Mouse (Mus musculus) forebrain, embryonic 15.5 days (tissue): ENCODE measurements around the gene Mef2a. TPM values are rescaled to one million over a fixed set of nuclear protein-coding genes. Genes with fewer than 3 reads are reported as not detected.

Experiments used
- ATAC-seq: fragments of 200-750 bp; cut with Nextera tagmentation; replicated peaks from 2 replicates; pipeline ENCODE4 v1.8.0; 2017; ENCODE audit warnings: mild to moderate bottlenecking, moderate TSS enrichment, moderate library complexity
- H3K27ac ChIP-seq: fragments of 300-500 bp; sonication (generic); replicated peaks from 2 replicates; pipeline ENCODE4 v1.5.1; 2015; ENCODE audit warnings: mild to moderate bottlenecking, inconsistent platforms
- H3K27me3 ChIP-seq: fragments of 300-500 bp; sonication (generic); 2 replicates; pipeline ENCODE4 v1.6.1; 2015; ENCODE audit warnings: inconsistent platforms
- H3K36me3 ChIP-seq: fragments of 300-500 bp; sonication (generic); 2 replicates; pipeline ENCODE4 v1.6.1; 2015; ENCODE audit warnings: mild to moderate bottlenecking, inconsistent platforms
- H3K4me1 ChIP-seq: fragments of 300-500 bp; sonication (generic); 2 replicates; pipeline ENCODE4 v1.6.1; 2015; ENCODE audit warnings: inconsistent platforms
- H3K4me2 ChIP-seq: fragments of 300-500 bp; sonication (generic); replicated peaks from 2 replicates; pipeline ENCODE4 v1.6.1; 2015; ENCODE audit warnings: mild to moderate bottlenecking, inconsistent platforms
- H3K4me3 ChIP-seq: fragments of 300-500 bp; sonication (generic); 2 replicates; pipeline ENCODE4 v1.5.1; 2015; ENCODE audit warnings: mild to moderate bottlenecking, inconsistent platforms
- H3K9ac ChIP-seq: fragments of 300-500 bp; sonication (generic); replicated peaks from 2 replicates; pipeline ENCODE4 v1.6.1; 2015; ENCODE audit warnings: mild to moderate bottlenecking, inconsistent platforms
- H3K9me3 ChIP-seq: fragments of 300-500 bp; sonication (generic); 2 replicates; pipeline ENCODE4 v1.6.1; 2016; ENCODE audit warnings: inconsistent platforms
- WGBS: fragments of 180-500 bp; shearing (Covaris S2); methylation state at CpG from one replicate; pipeline ENCODE4 v1.1.7; 2015; ENCODE audit warnings: mixed read lengths; 5-methylcytosine and 5-hydroxymethylcytosine counted together
- polyA plus RNA-seq: library from polyadenylated mRNA; unstranded; fragments of >200 nt; fragmentation: Nextera tagmentation; extraction: Ambion mirVana; gene quantifications from 2 replicates; pipeline ENCODE4 v1.2.1, GENCODE M21; 2015

The Mef2a gene
- polyA plus RNA-seq, 1 experiment from 2014 or later: 37.6 TPM

- no peak overlapping the region for H3K4me2 ChIP-seq
- H3K36me3 ChIP-seq: no peaks in the 10 kb centered on the region
- no peak overlapping the region for H3K4me3 ChIP-seq
- no peaks in the 10 kb centered on the region for H3K27me3 ChIP-seq
- no peak for ATAC-seq
- H3K9ac ChIP-seq: no peak overlapping the region
- H3K4me1 ChIP-seq: no peaks in the 10 kb centered on the region
- WGBS: 89% methylated on average over 7 of the region's 7 CpGs
- H3K27ac ChIP-seq: no peak overlapping the region
- no peaks in the 10 kb centered on the region for H3K9me3 ChIP-seq
Measured at GRCm38 (mm10) chr7:67390095-67390494, 17.4 kb upstream of the Mef2a start.

GRCm38 (mm10) chr7:67384942-67385872 lies 12.5 kb upstream of the Mef2a start:
- no peak for ATAC-seq
- Histone ChIP-seq H3K4me3 (no peak overlapping the region), H3K36me3 (no peaks in the 10 kb centered on the region), H3K27me3 (no peaks in the 10 kb centered on the region), H3K4me1 (no peaks in the 10 kb centered on the region), H3K9ac (no peak overlapping the region), H3K27ac (no peak overlapping the region), H3K4me2 (no peak overlapping the region), H3K9me3 (no peaks in the 10 kb centered on the region)
- 86% methylated on average over 6 of the region's 6 CpGs for WGBS

- no peaks in the 10 kb centered on the region for H3K9me3 ChIP-seq
- H3K36me3 ChIP-seq: no peaks in the 10 kb centered on the region
- ATAC-seq: no peak
- H3K4me3 ChIP-seq: no peak overlapping the region
- no peak overlapping the region for H3K4me2 ChIP-seq
- H3K27me3 ChIP-seq: no peaks in the 10 kb centered on the region
- H3K9ac ChIP-seq: no peak overlapping the region
- no peak overlapping the region for H3K27ac ChIP-seq
- no peaks in the 10 kb centered on the region for H3K4me1 ChIP-seq
- WGBS: 83% methylated on average over 6 of the region's 6 CpGs
Measured at GRCm38 (mm10) chr7:67380174-67381129, 7.8 kb upstream of the Mef2a start.

- no peak for ATAC-seq
- no peak overlapping the region for H3K27ac ChIP-seq
- no peaks in the 10 kb centered on the region for H3K9me3 ChIP-seq
- 87% methylated on average over 6 of the region's 6 CpGs for WGBS
- no peaks in the 10 kb centered on the region for H3K27me3 ChIP-seq
- no peak overlapping the region for H3K9ac ChIP-seq
- H3K36me3 ChIP-seq: no peaks in the 10 kb centered on the region
- H3K4me1 ChIP-seq: peaks cover 9% of the 10 kb centered on the region
- no peak overlapping the region for H3K4me2 ChIP-seq
- no peak overlapping the region for H3K4me3 ChIP-seq
Measured at GRCm38 (mm10) chr7:67376796-67377195, 4.1 kb upstream of the Mef2a start.

- Histone ChIP-seq H3K36me3 (no peaks in the 10 kb centered on the region), H3K4me3 (peak overlapping the region; percentile 94; the same call in 1 of the 2 replicates), H3K9ac (peak overlapping the region; percentile 98; the same call in 1 of the 2 replicates), H3K27me3 (no peaks in the 10 kb centered on the region), H3K27ac (peak overlapping the region; percentile 99), H3K4me1 (peaks cover 18% of the 10 kb centered on the region), H3K9me3 (no peaks in the 10 kb centered on the region), H3K4me2 (peak overlapping the region; percentile 96)
- ATAC-seq: no peak
- 62% methylated on average over 5 of the region's 5 CpGs for WGBS
Measured at GRCm38 (mm10) chr7:67373975-67374374, 1.3 kb upstream of the Mef2a start.

- no peaks in the 10 kb centered on the region for H3K36me3 ChIP-seq
- H3K9ac ChIP-seq: peak overlapping the region; percentile 98
- H3K27ac ChIP-seq: peak overlapping the region; percentile 99
- H3K4me1 ChIP-seq: peaks cover 18% of the 10 kb centered on the region
- WGBS: 36% methylated on average over 6 of the region's 6 CpGs
- H3K9me3 ChIP-seq: no peaks in the 10 kb centered on the region
- ATAC-seq: no peak; the same call in 1 of the 2 replicates
- H3K27me3 ChIP-seq: no peaks in the 10 kb centered on the region
- H3K4me3 ChIP-seq: peak overlapping the region; percentile 94
- H3K4me2 ChIP-seq: peak overlapping the region; percentile 96
Measured at GRCm38 (mm10) chr7:67373584-67373960, 914 bp upstream of the Mef2a start.

GRCm38 (mm10) chr7:67371891-67372672 lies 576 bp downstream of the Mef2a start:
- under 1% methylated on average over 47 of the region's 75 CpGs for WGBS
- peak overlapping the region; percentile 94 for H3K4me3 ChIP-seq
- H3K4me1 ChIP-seq: peaks cover 18% of the 10 kb centered on the region
- H3K27me3 ChIP-seq: no peaks in the 10 kb centered on the region
- no peaks in the 10 kb centered on the region for H3K36me3 ChIP-seq
- H3K9me3 ChIP-seq: no peaks in the 10 kb centered on the region
- ATAC-seq: peak; percentile 58
- H3K4me2 ChIP-seq: peak overlapping the region; percentile 96
- peak overlapping the region; percentile 98 for H3K9ac ChIP-seq
- peak overlapping the region; percentile 99 for H3K27ac ChIP-seq

- no peaks in the 10 kb centered on the region for H3K27me3 ChIP-seq
- no peak for ATAC-seq
- H3K4me3 ChIP-seq: peak overlapping the region; percentile 94
- no peaks in the 10 kb centered on the region for H3K9me3 ChIP-seq
- peaks cover 18% of the 10 kb centered on the region for H3K4me1 ChIP-seq
- 0 out of 2 replicates have a peak overlapping the region, but pooled peaks have one; percentile 99 for H3K27ac ChIP-seq
- WGBS: 12% methylated on average over 10 of the region's 10 CpGs
- H3K9ac ChIP-seq: peak overlapping the region; percentile 98
- peak overlapping the region; percentile 96 for H3K4me2 ChIP-seq
- H3K36me3 ChIP-seq: no peaks in the 10 kb centered on the region
Measured at GRCm38 (mm10) chr7:67371351-67371890, 1.2 kb downstream of the Mef2a start.

- no peak overlapping the region for H3K27ac ChIP-seq
- no peaks in the 10 kb centered on the region for H3K27me3 ChIP-seq
- H3K4me3 ChIP-seq: no peak overlapping the region
- no peaks in the 10 kb centered on the region for H3K9me3 ChIP-seq
- no peaks in the 10 kb centered on the region for H3K36me3 ChIP-seq
- H3K9ac ChIP-seq: no peak overlapping the region
- no peak overlapping the region for H3K4me2 ChIP-seq
- WGBS: 63% methylated on average over 4 of the region's 4 CpGs
- peaks cover 18% of the 10 kb centered on the region for H3K4me1 ChIP-seq
- ATAC-seq: no peak
Measured at GRCm38 (mm10) chr7:67369645-67370044, 3.0 kb downstream of the Mef2a start.

- Histone ChIP-seq H3K4me1 (peaks cover 14% of the 10 kb centered on the region), H3K36me3 (no peaks in the 10 kb centered on the region), H3K27me3 (no peaks in the 10 kb centered on the region), H3K4me2 (no peak overlapping the region), H3K9me3 (no peaks in the 10 kb centered on the region), H3K9ac (no peak overlapping the region), H3K4me3 (no peak overlapping the region), H3K27ac (no peak overlapping the region)
- ATAC-seq: no peak
- 94% methylated on average over 2 of the region's 2 CpGs for WGBS
Measured at GRCm38 (mm10) chr7:67368394-67368793, 4.3 kb downstream of the Mef2a start.

GRCm38 (mm10) chr7:67360588-67360987 lies 12.1 kb downstream of the Mef2a start:
- peaks cover 5% of the 10 kb centered on the region; the same call in 1 of the 2 replicates for H3K4me1 ChIP-seq
- 90% methylated on average over 3 of the region's 3 CpGs for WGBS
- no peak overlapping the region for H3K4me3 ChIP-seq
- H3K4me2 ChIP-seq: no peak overlapping the region
- H3K36me3 ChIP-seq: no peaks in the 10 kb centered on the region
- ATAC-seq: no peak
- H3K27me3 ChIP-seq: no peaks in the 10 kb centered on the region
- H3K9me3 ChIP-seq: no peaks in the 10 kb centered on the region
- no peak overlapping the region for H3K27ac ChIP-seq
- no peak overlapping the region for H3K9ac ChIP-seq
